7 mouse cellular contexts compared by ENCODE assay signal in genomic region chr1:106713621-106714529, GRCm38 (mm10). TPM values are rescaled to one million over a fixed set of nuclear protein-coding genes. Genes with fewer than 3 reads are reported as not detected.
A peak's percentile ranks its signal among the peaks of the same experiment; 100 is the strongest.
DNase-seq lines count a peak whose midpoint lies in the region; ATAC-seq lines count a peak whose summit lies in the region.

Gene Bcl2 (minus strand): TSS chr1:106714274.

- H3K27me3 ChIP-seq in limb, embryonic 12.5 days, result no peaks in the 10 kb centered on the region; the same call in 1 of the 2 replicates
- H3K27me3 ChIP-seq in midbrain, embryonic 14.5 days (ENCODE audit: control insufficient read depth, insufficient read depth, low read length), result no peaks in the 10 kb centered on the region

- H3K9ac ChIP-seq in limb, embryonic 12.5 days (replicated peaks), result peak within 1 kb of the TSS; percentile 87
- peak within 1 kb of the TSS; percentile 92 for H3K9ac ChIP-seq in midbrain, embryonic 14.5 days (replicated peaks; ENCODE audit: low read length)

- peak; percentile 54 for ATAC-seq in granulocyte monocyte progenitor cell, adult 5-6 weeks (replicated peaks; ENCODE audit: poor library complexity, severe bottlenecking)
- ATAC-seq in limb, embryonic 12.5 days (ENCODE audit: insufficient number of reproducible peaks, insufficient read depth, low FRiP score, low TSS enrichment, low read depth), result peak; percentile 81
- peak; percentile 88 for ATAC-seq in midbrain, embryonic 14.5 days (ENCODE audit: low FRiP score, low TSS enrichment)

- peak; percentile 72 for DNase-seq in adipocyte (ENCODE audit: low spot score)
- peak; percentile 85 for DNase-seq in embryo, embryonic 10.5 days (ENCODE audit: low spot score)
- DNase-seq in kidney, adult 11 months, result peak; percentile 75
- peak; percentile 90 for DNase-seq in midbrain, embryonic 14.5 days
- DNase-seq in spleen, adult 12 weeks (ENCODE audit: low spot score), result peak; percentile 45

- peak within 1 kb of the TSS; percentile 95 for H3K27ac ChIP-seq in limb, embryonic 12.5 days
- peak within 1 kb of the TSS; percentile 92 for H3K27ac ChIP-seq in midbrain, embryonic 14.5 days (replicated peaks; ENCODE audit: low read depth, low read length)

- H3K9me3 ChIP-seq in limb, embryonic 12.5 days, result no peaks in the 10 kb centered on the region
- no peaks in the 10 kb centered on the region for H3K9me3 ChIP-seq in midbrain, embryonic 14.5 days (ENCODE audit: control insufficient read depth, low read length)

- no peaks in the 10 kb centered on the region for H3K36me3 ChIP-seq in limb, embryonic 12.5 days
- H3K36me3 ChIP-seq in midbrain, embryonic 14.5 days (ENCODE audit: control insufficient read depth, insufficient read depth, low read length), result no peaks in the 10 kb centered on the region

- H3K4me1 ChIP-seq in limb, embryonic 12.5 days (replicated peaks), result peaks cover 29% of the 10 kb centered on the region
- H3K4me1 ChIP-seq in midbrain, embryonic 14.5 days (ENCODE audit: control insufficient read depth, insufficient read depth, low read length), result peaks cover 22% of the 10 kb centered on the region

- WGBS in limb, embryonic 12.5 days, result under 1% methylated on average over 49 of the region's 95 CpGs
- under 1% methylated on average over 80 of the region's 95 CpGs for WGBS in midbrain, embryonic 14.5 days

- peak within 1 kb of the TSS; percentile 87 for H3K4me2 ChIP-seq in limb, embryonic 12.5 days
- H3K4me2 ChIP-seq in midbrain, embryonic 14.5 days (ENCODE audit: low read length), result peak within 1 kb of the TSS; percentile 96

- peak within 1 kb of the TSS; percentile 73 for H3K4me3 ChIP-seq in limb, embryonic 12.5 days (replicated peaks)
- H3K4me3 ChIP-seq in midbrain, embryonic 14.5 days (replicated peaks; ENCODE audit: low read depth, low read length), result peak within 1 kb of the TSS; percentile 74

RNA-seq across cellular contexts. Expression of gene Bcl2, which starts in this region (rescaled TPM):
- 44.5 and 49.6 TPM in 2 replicates for total RNA-seq in granulocyte monocyte progenitor cell, adult 5-6 weeks (2014; fragmentation: Nextera tagmentation)
- total RNA-seq in granulocyte monocyte progenitor cell, adult 5-6 weeks (2017), result 26.2 and 26.3 TPM in 2 replicates
- polyA plus RNA-seq in limb, embryonic 12.5 days (2016; fragmentation: Nextera tagmentation; extraction: Ambion mirVana), result 27.5 and 30.6 TPM in 2 replicates
- 10.7 and 12.2 TPM in 2 replicates for polyA plus RNA-seq in midbrain, embryonic 14.5 days (2014; fragmentation: Nextera tagmentation; extraction: Ambion mirVana)

Comparison
In these comparisons a context has a peak if more than half of its experiments do, and no peak if none do; other contexts are left out.
1. Peak in every context shown above with its lines: DNase-seq, ATAC-seq, H3K4me3 ChIP-seq and H3K27ac ChIP-seq.